Mouse (Mus musculus) C2C12 (cell line): ENCODE measurements at regions not wholly inside any gene's neighbourhood (a gene's known extent, or its start where the extent isn't known, plus 50 kb on each side); places are given as distances from the start of the nearest gene placed in this dataset.

Source experiments
- H3K27me3 ChIP-seq: one replicate; pipeline ENCODE4 v1.6.1; 2011; ENCODE audit not compliant: control insufficient read depth, insufficient read depth, insufficient read length
- H3K36me3 ChIP-seq: one replicate; pipeline ENCODE4 v1.6.1; 2011; ENCODE audit not compliant: control insufficient read depth, insufficient read depth
- H3K4me3 ChIP-seq: one replicate; pipeline ENCODE4 v1.5.1; 2011; ENCODE audit warnings: mild to moderate bottlenecking, control low read depth; ENCODE audit not compliant: poor library complexity, insufficient read depth, severe bottlenecking
- H3K79me2 ChIP-seq: one replicate; pipeline ENCODE4 v1.6.1; 2011; ENCODE audit not compliant: control insufficient read depth, insufficient read depth
- H3K79me3 ChIP-seq: one replicate; pipeline ENCODE4 v1.6.1; 2011; ENCODE audit warnings: low read depth, control low read depth
- H3ac ChIP-seq: one replicate; pipeline ENCODE3; 2011; ENCODE audit warnings: low read depth; ENCODE audit not compliant: control insufficient read depth, insufficient read length
- CEBPB ChIP-seq: IDR thresholded peaks from one replicate; pipeline ENCODE4 v1.6.1; 2011; ENCODE audit warnings: low read depth, mild to moderate bottlenecking, control low read depth, moderate library complexity
- CTCF ChIP-seq: IDR thresholded peaks from one replicate; pipeline ENCODE4 v1.5.1; 2011; ENCODE audit not compliant: control insufficient read depth, insufficient read depth, insufficient read length
- FOSL1 ChIP-seq: IDR thresholded peaks from one replicate; pipeline ENCODE4 v1.8.0; 2011; ENCODE audit warnings: mild to moderate bottlenecking, low read length; ENCODE audit not compliant: poor library complexity, insufficient read depth, severe bottlenecking
- MAX ChIP-seq: IDR thresholded peaks from one replicate; pipeline ENCODE4 v1.6.1; 2011; ENCODE audit warnings: mild to moderate bottlenecking, control low read depth
- MYOD1 ChIP-seq: IDR thresholded peaks from one replicate; pipeline ENCODE4 v1.6.1; 2011; ENCODE audit warnings: low read depth; ENCODE audit not compliant: control insufficient read depth, insufficient read length
- MYOG ChIP-seq: IDR thresholded peaks from one replicate; pipeline ENCODE4 v1.6.1; 2011; ENCODE audit not compliant: control insufficient read depth, insufficient read length; ENCODE audit errors: extremely low read depth
- USF1 ChIP-seq: IDR thresholded peaks from one replicate; pipeline ENCODE4 v1.6.1; 2011; ENCODE audit warnings: low read depth, mild to moderate bottlenecking, control low read depth, moderate library complexity

DNA sequence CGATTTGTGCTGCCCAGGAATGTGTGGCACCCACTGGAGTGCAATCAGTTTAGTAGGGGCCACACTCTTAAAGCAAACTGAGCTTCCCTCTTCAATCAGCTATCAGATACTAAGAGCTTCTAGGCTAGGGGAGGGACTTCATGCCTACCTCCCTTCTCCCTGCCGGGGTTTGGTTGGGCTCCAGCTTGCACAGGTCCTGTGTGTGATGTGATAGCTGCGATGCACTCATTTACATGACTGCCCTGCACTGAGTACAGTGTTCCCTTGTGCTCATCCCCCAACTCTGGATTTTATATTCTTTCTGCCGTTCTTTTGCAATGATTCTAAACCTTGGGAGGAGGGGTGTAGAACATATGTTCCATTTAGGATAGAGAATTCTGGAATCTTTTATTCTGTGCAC is 109.5 kb downstream of the Dact1 start:
- no peak overlapping the region for H3K4me3 ChIP-seq
- no peaks in the 10 kb centered on the region for H3K36me3 ChIP-seq
- H3K27me3 ChIP-seq: no peaks in the 10 kb centered on the region
- no peaks in the 10 kb centered on the region for H3K79me2 ChIP-seq
- no peak overlapping the region for H3ac ChIP-seq
- TF ChIP-seq CTCF: no peak
- TF ChIP-seq CEBPB: no peak
- TF ChIP-seq MYOG: no peak
- no peak for TF ChIP-seq FOSL1
- TF ChIP-seq MAX: no peak
- TF ChIP-seq MYOD1: no peak
- TF ChIP-seq USF1: no peak
- no peaks in the 10 kb centered on the region for H3K79me3 ChIP-seq

DNA sequence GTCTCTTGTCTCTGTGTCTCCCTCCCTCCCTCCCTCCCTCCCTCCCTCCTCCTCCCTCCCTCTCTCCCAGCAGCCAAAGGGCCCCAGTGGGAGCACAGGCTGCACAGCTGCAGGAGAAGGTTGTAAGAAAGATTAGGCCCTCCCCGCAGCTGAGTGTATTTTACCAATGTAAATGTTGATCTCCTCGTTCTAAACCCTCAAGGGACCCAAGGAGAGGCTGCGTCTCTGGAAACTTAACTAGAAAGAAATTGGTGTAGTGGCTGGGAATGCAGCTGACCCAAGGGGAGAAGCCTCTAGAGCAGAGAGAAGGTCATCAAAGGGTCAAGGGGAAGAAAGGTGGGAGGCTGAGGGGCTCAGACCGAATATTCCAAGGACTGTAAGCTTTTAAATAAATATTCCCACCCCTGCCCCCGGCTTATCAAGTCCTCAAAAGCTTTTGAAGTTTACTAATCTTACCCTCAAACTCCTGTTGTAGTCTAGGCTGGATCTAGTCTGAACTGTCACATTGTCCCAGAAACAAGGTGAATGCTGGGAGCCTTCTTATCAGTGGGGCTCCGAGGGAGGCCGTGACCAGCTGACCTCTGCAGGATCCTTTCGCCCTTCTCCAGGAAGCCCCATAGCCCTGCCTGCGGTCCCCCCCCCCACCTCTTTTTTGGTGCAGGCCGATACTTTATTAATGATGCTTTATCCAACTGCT is 116.5 kb downstream of the Dact1 start:
- TF ChIP-seq MYOD1 (no peak), FOSL1 (no peak), CEBPB (no peak), MYOG (no peak), USF1 (no peak), MAX (no peak), CTCF (no peak)
- no peaks in the 10 kb centered on the region for H3K79me3 ChIP-seq
- H3ac ChIP-seq: no peak overlapping the region
- no peak overlapping the region for H3K4me3 ChIP-seq
- H3K27me3 ChIP-seq: no peaks in the 10 kb centered on the region
- H3K36me3 ChIP-seq: no peaks in the 10 kb centered on the region
- no peaks in the 10 kb centered on the region for H3K79me2 ChIP-seq

DNA sequence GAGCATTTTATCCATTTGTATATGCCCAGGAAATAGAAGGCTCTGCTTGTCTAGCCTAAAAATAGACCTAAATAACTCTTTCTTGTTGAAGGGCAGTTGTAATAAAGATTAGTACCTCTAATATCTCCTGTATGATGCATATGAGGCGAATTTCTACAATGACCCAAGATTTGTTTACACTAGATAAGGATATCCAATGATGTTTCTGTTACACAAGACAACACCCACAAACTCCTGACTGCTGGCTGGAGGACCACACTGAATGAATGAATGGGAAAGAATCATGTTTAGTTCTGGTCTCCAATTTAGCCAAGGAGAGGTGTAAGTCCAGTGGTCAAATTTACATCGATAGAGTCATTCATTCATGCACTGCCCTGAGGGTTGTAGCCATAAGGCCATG is 118.3 kb downstream of the Dact1 start:
- Histone ChIP-seq H3K27me3 (no peaks in the 10 kb centered on the region), H3ac (no peak overlapping the region), H3K4me3 (no peak overlapping the region), H3K79me3 (no peaks in the 10 kb centered on the region), H3K36me3 (no peaks in the 10 kb centered on the region), H3K79me2 (no peaks in the 10 kb centered on the region)
- TF ChIP-seq MYOD1: no peak
- TF ChIP-seq MAX: no peak
- no peak for TF ChIP-seq MYOG
- TF ChIP-seq FOSL1: no peak
- TF ChIP-seq USF1: no peak
- no peak for TF ChIP-seq CTCF
- TF ChIP-seq CEBPB: no peak

DNA sequence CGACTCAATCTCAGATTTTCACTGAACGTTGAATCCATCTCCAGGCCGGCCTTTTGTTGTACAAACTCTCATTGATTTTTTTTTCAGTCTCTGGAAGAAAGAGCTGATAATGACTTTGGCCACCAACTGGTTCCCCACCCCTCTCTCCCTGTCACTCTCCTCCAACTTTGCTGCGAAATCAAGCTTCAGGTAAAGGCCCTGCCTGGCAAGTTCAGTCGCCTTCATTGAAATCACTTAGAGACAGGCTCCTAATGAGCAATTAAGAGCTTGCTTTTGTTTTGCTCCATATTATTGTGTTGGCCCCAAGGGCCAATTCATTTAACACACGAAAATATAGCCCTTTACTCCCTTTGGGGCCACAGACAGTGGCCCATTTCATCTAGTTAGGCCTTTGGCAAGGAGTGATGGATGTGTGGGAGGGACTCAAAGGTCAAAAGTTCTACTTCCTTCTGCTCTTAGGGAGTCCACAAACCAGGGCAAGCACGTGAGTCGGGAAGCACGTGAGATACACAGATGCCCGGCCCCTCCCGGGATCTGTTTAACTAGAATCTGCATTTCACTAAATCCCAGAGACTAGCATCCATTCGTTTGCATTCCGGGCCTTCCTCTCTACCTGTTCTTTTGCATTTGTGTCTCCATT is 120.0 kb downstream of the Dact1 start:
- no peaks in the 10 kb centered on the region for H3K36me3 ChIP-seq
- no peaks in the 10 kb centered on the region for H3K79me3 ChIP-seq
- H3ac ChIP-seq: no peak overlapping the region
- H3K4me3 ChIP-seq: no peak overlapping the region
- no peak for TF ChIP-seq FOSL1
- no peak for TF ChIP-seq MYOD1
- TF ChIP-seq MYOG: no peak
- TF ChIP-seq CTCF: no peak
- no peaks in the 10 kb centered on the region for H3K27me3 ChIP-seq
- H3K79me2 ChIP-seq: no peaks in the 10 kb centered on the region

DNA sequence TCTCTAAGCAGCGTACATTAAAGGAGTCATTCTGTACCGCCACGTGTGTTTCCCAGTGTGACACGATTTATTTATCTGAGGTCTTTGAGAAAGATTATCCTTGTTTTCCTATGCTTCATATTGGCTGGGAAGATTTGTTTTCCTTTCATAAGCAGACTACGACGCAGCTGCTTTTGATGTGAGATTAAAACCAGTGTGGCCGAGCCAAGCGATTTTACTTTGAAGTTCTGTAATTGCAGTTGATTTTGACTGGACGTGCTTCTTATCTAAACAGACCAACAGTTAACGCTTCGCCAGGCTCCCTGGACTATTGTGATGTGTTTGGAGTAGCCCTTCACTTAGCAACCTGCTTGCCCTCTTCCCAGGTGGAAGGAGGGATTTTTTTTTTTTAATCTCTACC is 120.6 kb downstream of the Dact1 start:
- no peak overlapping the region for H3K4me3 ChIP-seq
- H3K79me3 ChIP-seq: no peaks in the 10 kb centered on the region
- H3ac ChIP-seq: no peak overlapping the region
- no peak for TF ChIP-seq FOSL1
- TF ChIP-seq MAX: no peak
- TF ChIP-seq MYOD1: no peak
- no peak for TF ChIP-seq MYOG
- TF ChIP-seq CEBPB: no peak
- TF ChIP-seq CTCF: no peak
- TF ChIP-seq USF1: no peak
- H3K27me3 ChIP-seq: no peaks in the 10 kb centered on the region
- no peaks in the 10 kb centered on the region for H3K36me3 ChIP-seq
- no peaks in the 10 kb centered on the region for H3K79me2 ChIP-seq

DNA sequence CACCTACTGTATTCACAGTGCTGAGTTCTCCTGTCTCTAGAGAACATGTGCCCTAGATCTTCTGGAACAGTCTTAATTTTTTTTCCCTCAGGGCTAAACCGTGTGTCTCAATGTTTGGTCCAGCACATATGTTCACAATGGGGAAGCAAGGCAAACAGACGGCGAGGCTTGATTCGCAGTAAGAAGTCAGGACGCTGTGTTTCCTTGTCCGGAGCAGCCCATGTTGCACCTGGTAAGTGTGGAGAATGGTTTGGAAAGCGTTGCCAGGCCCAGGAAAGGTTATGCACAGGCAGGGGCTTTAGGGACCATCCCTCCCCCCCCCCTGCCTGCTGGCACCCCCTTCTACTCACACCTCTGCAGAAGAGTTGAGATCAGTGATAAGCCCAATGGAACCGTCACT is 121.4 kb downstream of the Dact1 start:
- Histone ChIP-seq H3K27me3 (no peaks in the 10 kb centered on the region), H3K79me2 (no peaks in the 10 kb centered on the region), H3K4me3 (no peak overlapping the region), H3ac (no peak overlapping the region), H3K36me3 (no peaks in the 10 kb centered on the region), H3K79me3 (no peaks in the 10 kb centered on the region)
- TF ChIP-seq USF1: no peak
- TF ChIP-seq MYOD1: no peak
- no peak for TF ChIP-seq FOSL1
- TF ChIP-seq CEBPB: no peak
- no peak for TF ChIP-seq MAX
- no peak for TF ChIP-seq CTCF
- no peak for TF ChIP-seq MYOG
